Mouse (Mus musculus): ENCODE measurements at regions not wholly inside any gene's neighbourhood (a gene's known extent, or its start where the extent isn't known, plus 50 kb on each side); places are given as distances from the start of the nearest gene placed in this dataset.
"Not testable (repeated sequence)": the region's sequence is repeated elsewhere in the genome, so short reads cannot be mapped to it uniquely, and the experiment has no call there.

- no peak for DNase-seq (ENCODE audit: low spot score in 2 of 2)
These were observed 195.6 kb downstream of the Fam198b start for GRCm38 (mm10) chr3:80079801-80080418.

- no peak for DNase-seq (ENCODE audit: low spot score in 2 of 2)
These were observed 196.9 kb downstream of the Fam198b start for GRCm38 (mm10) chr3:80081210-80081609.

- no peak for DNase-seq (ENCODE audit: low spot score in 2 of 2)
These were observed 198.6 kb downstream of the Fam198b start for GRCm38 (mm10) chr3:80082780-80083519.

- no peak for DNase-seq (ENCODE audit: low spot score in 2 of 2)
These were observed 199.8 kb downstream of the Fam198b start for GRCm38 (mm10) chr3:80084168-80084567.

- DNase-seq (ENCODE audit: low spot score in 2 of 2), result peak in 1 of 2 experiments; percentile 3
These were observed 215.3 kb downstream of the Fam198b start for GRCm38 (mm10) chr3:80099625-80100024.

- no peak for DNase-seq (ENCODE audit: low spot score in 2 of 2)
These were observed 235.9 kb downstream of the Fam198b start for GRCm38 (mm10) chr3:80120177-80120736.

GRCm38 (mm10) chr3:80123666-80124065 is 239.3 kb downstream of the Fam198b start:
- DNase-seq (ENCODE audit: low spot score in 2 of 2), result no peak

GRCm38 (mm10) chr3:80124621-80125020 is 240.3 kb downstream of the Fam198b start:
- no peak for DNase-seq (ENCODE audit: low spot score in 2 of 2)

- no peak for DNase-seq (ENCODE audit: low spot score in 2 of 2)
These were observed 257.4 kb downstream of the Fam198b start for GRCm38 (mm10) chr3:80141697-80142096.

- DNase-seq (ENCODE audit: low spot score in 2 of 2), result no peak
These were observed 276.1 kb downstream of the Fam198b start for GRCm38 (mm10) chr3:80160473-80160872.

GRCm38 (mm10) chr3:80181749-80182148 is 297.4 kb downstream of the Fam198b start:
- DNase-seq (ENCODE audit: low spot score in 2 of 2), result no peak

GRCm38 (mm10) chr3:80182161-80182560 is 297.8 kb downstream of the Fam198b start:
- DNase-seq (ENCODE audit: low spot score in 2 of 2), result not testable (repeated sequence)

GRCm38 (mm10) chr3:80187406-80187805 is 303.1 kb downstream of the Fam198b start:
- no peak for DNase-seq (ENCODE audit: low spot score in 2 of 2)

- DNase-seq (ENCODE audit: low spot score in 2 of 2), result no peak
These were observed 316.6 kb downstream of the Fam198b start for GRCm38 (mm10) chr3:80200904-80201303.

GRCm38 (mm10) chr3:80204821-80205220 is 320.5 kb downstream of the Fam198b start:
- DNase-seq (ENCODE audit: low spot score in 2 of 2), result no peak

- no peak for DNase-seq (ENCODE audit: low spot score in 2 of 2)
These were observed 321.0 kb downstream of the Fam198b start for GRCm38 (mm10) chr3:80205351-80205750.

- DNase-seq (ENCODE audit: low spot score in 2 of 2), result no peak
These were observed 322.7 kb downstream of the Fam198b start for GRCm38 (mm10) chr3:80207022-80207421.

GRCm38 (mm10) chr3:80208028-80208427 is 323.7 kb downstream of the Fam198b start:
- no peak for DNase-seq (ENCODE audit: low spot score in 2 of 2)

GRCm38 (mm10) chr3:80209596-80209995 is 325.3 kb downstream of the Fam198b start:
- DNase-seq (ENCODE audit: low spot score in 2 of 2), result no peak

- DNase-seq (ENCODE audit: low spot score in 2 of 2), result no peak
These were observed 327.2 kb downstream of the Fam198b start for GRCm38 (mm10) chr3:80211323-80212109.

- no peak for DNase-seq (ENCODE audit: low spot score in 2 of 2)
These were observed 364.3 kb downstream of the Fam198b start for GRCm38 (mm10) chr3:80248611-80249010.

- DNase-seq (ENCODE audit: low spot score in 2 of 2), result no peak
These were observed 365.6 kb downstream of the Fam198b start for GRCm38 (mm10) chr3:80249974-80250373.
